Mouse (Mus musculus): ENCODE results near the gene Col25a1.

GRCm38 (mm10) chr3:130217705-130218104 is 86.4 kb downstream of the Col25a1 start:
- TF ChIP-seq POLR2A (IDR thresholded peaks at IDR 0.05; ENCODE audit: low read depth, low read length) (no peak), CTCF (conservative IDR thresholded peaks at IDR 0.05; ENCODE audit: insufficient read depth, insufficient read length, low read depth, low read length) (no peak)
